Mouse (Mus musculus): ENCODE data around the gene Prkar1a. TPM values are rescaled to one million over a fixed set of nuclear protein-coding genes. Genes with fewer than 3 reads are reported as not detected.
"Not testable (repeated sequence)": the region's sequence is repeated elsewhere in the genome, so short reads cannot be mapped to it uniquely, and the experiment has no call there.

Prkar1a gene
- polyA plus RNA-seq, 1 experiment from 2014 or later, result 506 TPM

DNA sequence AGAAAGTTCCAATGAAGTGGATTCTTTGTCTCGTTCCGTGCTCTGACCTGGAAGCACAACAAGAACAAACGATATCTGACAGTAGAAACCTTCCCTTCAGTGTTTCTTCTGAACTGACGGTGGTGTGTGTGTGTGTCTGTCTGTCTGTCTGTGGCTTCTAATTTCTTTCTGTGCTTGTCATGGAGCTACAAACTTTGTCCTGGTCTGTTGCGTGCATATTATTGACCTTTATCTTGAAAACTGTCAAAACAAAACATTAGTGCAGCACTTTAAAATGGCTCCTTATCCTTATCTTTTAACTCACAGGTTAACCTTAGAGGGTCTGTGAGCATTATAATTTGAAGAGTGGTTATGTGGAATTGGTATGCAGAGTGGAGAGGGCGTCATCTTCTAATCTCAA is 3.3 kb downstream of the Prkar1a start:
- no peak for ATAC-seq (ENCODE audit: low read depth)
- Histone ChIP-seq H3K27ac (ENCODE audit: low read depth, low read length) (no peak overlapping the region), H3K4me2 (ENCODE audit: low read depth, low read length) (peak overlapping the region; percentile 92), H3K4me3 (ENCODE audit: low read depth, low read length) (peak overlapping the region; percentile 93), H3K4me1 (ENCODE audit: control insufficient read depth, insufficient read depth, low read length) (peaks cover 26% of the 10 kb centered on the region), H3K9ac (replicated peaks; ENCODE audit: low read depth, low read length) (peak overlapping the region; percentile 93; the same call in 1 of the 2 replicates), H3K36me3 (ENCODE audit: control insufficient read depth, insufficient read depth, low read length) (peaks cover 14% of the 10 kb centered on the region), H3K27me3 (ENCODE audit: control insufficient read depth, insufficient read depth, low read length) (no peaks in the 10 kb centered on the region), H3K9me3 (ENCODE audit: control insufficient read depth, low read length) (no peaks in the 10 kb centered on the region)
- 48% methylated on average over 6 of the region's 6 CpGs for WGBS

GRCm38 (mm10) chr11:109653201-109653600 is 4.0 kb downstream of the Prkar1a start:
- no peak for ATAC-seq (ENCODE audit: low read depth)
- H3K27ac ChIP-seq (ENCODE audit: low read depth, low read length), result no peak overlapping the region; the same call in 1 of the 2 replicates
- H3K4me3 ChIP-seq (ENCODE audit: low read depth, low read length), result peak overlapping the region; percentile 93; the same call in 1 of the 2 replicates
- H3K9ac ChIP-seq (replicated peaks; ENCODE audit: low read depth, low read length), result 0 out of 2 replicates have a peak overlapping the region, but pooled peaks have one; percentile 8
- no peaks in the 10 kb centered on the region for H3K27me3 ChIP-seq (ENCODE audit: control insufficient read depth, insufficient read depth, low read length)
- no peaks in the 10 kb centered on the region for H3K9me3 ChIP-seq (ENCODE audit: control insufficient read depth, low read length)
- peaks cover 14% of the 10 kb centered on the region for H3K36me3 ChIP-seq (ENCODE audit: control insufficient read depth, insufficient read depth, low read length)
- peak overlapping the region; percentile 92 for H3K4me2 ChIP-seq (ENCODE audit: low read depth, low read length)
- peaks cover 26% of the 10 kb centered on the region for H3K4me1 ChIP-seq (ENCODE audit: control insufficient read depth, insufficient read depth, low read length)
- WGBS, result 62% methylated on average over 8 of the region's 8 CpGs

GRCm38 (mm10) chr11:109654581-109654980 is 5.4 kb downstream of the Prkar1a start:
- no peaks in the 10 kb centered on the region for H3K27me3 ChIP-seq (ENCODE audit: control insufficient read depth, insufficient read depth, low read length)
- no peak overlapping the region for H3K4me2 ChIP-seq (ENCODE audit: low read depth, low read length)
- peaks cover 23% of the 10 kb centered on the region for H3K4me1 ChIP-seq (ENCODE audit: control insufficient read depth, insufficient read depth, low read length)
- H3K36me3 ChIP-seq (ENCODE audit: control insufficient read depth, insufficient read depth, low read length), result peaks cover 17% of the 10 kb centered on the region
- H3K9me3 ChIP-seq (ENCODE audit: control insufficient read depth, low read length), result no peaks in the 10 kb centered on the region
- no peak overlapping the region for H3K27ac ChIP-seq (ENCODE audit: low read depth, low read length)
- no peak for ATAC-seq (ENCODE audit: low read depth)
- no peak overlapping the region for H3K9ac ChIP-seq (replicated peaks; ENCODE audit: low read depth, low read length)
- H3K4me3 ChIP-seq (ENCODE audit: low read depth, low read length), result no peak overlapping the region
- WGBS, result 88% methylated on average over 6 of the region's 6 CpGs

- no peak overlapping the region for H3K9ac ChIP-seq (replicated peaks; ENCODE audit: low read depth, low read length)
- H3K27me3 ChIP-seq (ENCODE audit: control insufficient read depth, insufficient read depth, low read length), result no peaks in the 10 kb centered on the region
- peaks cover 24% of the 10 kb centered on the region for H3K36me3 ChIP-seq (ENCODE audit: control insufficient read depth, insufficient read depth, low read length)
- ATAC-seq (ENCODE audit: low read depth), result no peak
- 95% methylated on average over 7 of the region's 7 CpGs for WGBS
- H3K4me3 ChIP-seq (ENCODE audit: low read depth, low read length), result no peak overlapping the region
- H3K4me1 ChIP-seq (ENCODE audit: control insufficient read depth, insufficient read depth, low read length), result peaks cover 21% of the 10 kb centered on the region
- H3K9me3 ChIP-seq (ENCODE audit: control insufficient read depth, low read length), result no peaks in the 10 kb centered on the region
- H3K27ac ChIP-seq (ENCODE audit: low read depth, low read length), result no peak overlapping the region
- H3K4me2 ChIP-seq (ENCODE audit: low read depth, low read length), result no peak overlapping the region
Observed at GRCm38 (mm10) chr11:109656232-109656631, 7.0 kb downstream of the Prkar1a start.

GRCm38 (mm10) chr11:109660526-109660925 is 11.3 kb downstream of the Prkar1a start:
- not testable (repeated sequence) for H3K4me2 ChIP-seq (ENCODE audit: low read depth, low read length); ATAC-seq (ENCODE audit: low read depth); H3K4me1 ChIP-seq (ENCODE audit: control insufficient read depth, insufficient read depth, low read length); H3K4me3 ChIP-seq (ENCODE audit: low read depth, low read length); H3K9me3 ChIP-seq (ENCODE audit: control insufficient read depth, low read length); H3K27me3 ChIP-seq (ENCODE audit: control insufficient read depth, insufficient read depth, low read length); H3K27ac ChIP-seq (ENCODE audit: low read depth, low read length); H3K9ac ChIP-seq (replicated peaks; ENCODE audit: low read depth, low read length)
- H3K36me3 ChIP-seq (ENCODE audit: control insufficient read depth, insufficient read depth, low read length), result peaks cover 53% of the 10 kb centered on the region
- 87% methylated on average over 8 of the region's 8 CpGs for WGBS

GRCm38 (mm10) chr11:109664293-109664692 is 15.1 kb downstream of the Prkar1a start:
- Histone ChIP-seq H3K27me3 (ENCODE audit: control insufficient read depth, insufficient read depth, low read length) (no peaks in the 10 kb centered on the region), H3K4me1 (ENCODE audit: control insufficient read depth, insufficient read depth, low read length) (no peaks in the 10 kb centered on the region), H3K4me2 (ENCODE audit: low read depth, low read length) (no peak overlapping the region), H3K4me3 (ENCODE audit: low read depth, low read length) (no peak overlapping the region), H3K9me3 (ENCODE audit: control insufficient read depth, low read length) (no peaks in the 10 kb centered on the region), H3K27ac (ENCODE audit: low read depth, low read length) (no peak overlapping the region), H3K36me3 (ENCODE audit: control insufficient read depth, insufficient read depth, low read length) (peaks cover 76% of the 10 kb centered on the region), H3K9ac (replicated peaks; ENCODE audit: low read depth, low read length) (no peak overlapping the region)
- 90% methylated on average over 13 of the region's 13 CpGs for WGBS
- no peak for ATAC-seq (ENCODE audit: low read depth)

- Histone ChIP-seq H3K4me1 (ENCODE audit: control insufficient read depth, insufficient read depth, low read length) (no peaks in the 10 kb centered on the region), H3K27ac (ENCODE audit: low read depth, low read length) (no peak overlapping the region), H3K9me3 (ENCODE audit: control insufficient read depth, low read length) (no peaks in the 10 kb centered on the region), H3K4me2 (ENCODE audit: low read depth, low read length) (no peak overlapping the region), H3K27me3 (ENCODE audit: control insufficient read depth, insufficient read depth, low read length) (no peaks in the 10 kb centered on the region), H3K4me3 (ENCODE audit: low read depth, low read length) (no peak overlapping the region), H3K9ac (replicated peaks; ENCODE audit: low read depth, low read length) (no peak overlapping the region), H3K36me3 (ENCODE audit: control insufficient read depth, insufficient read depth, low read length) (peaks cover 77% of the 10 kb centered on the region)
- WGBS, result 89% methylated on average over 6 of the region's 6 CpGs
- no peak for ATAC-seq (ENCODE audit: low read depth)
Observed at GRCm38 (mm10) chr11:109665424-109665823, 16.2 kb downstream of the Prkar1a start.

DNA sequence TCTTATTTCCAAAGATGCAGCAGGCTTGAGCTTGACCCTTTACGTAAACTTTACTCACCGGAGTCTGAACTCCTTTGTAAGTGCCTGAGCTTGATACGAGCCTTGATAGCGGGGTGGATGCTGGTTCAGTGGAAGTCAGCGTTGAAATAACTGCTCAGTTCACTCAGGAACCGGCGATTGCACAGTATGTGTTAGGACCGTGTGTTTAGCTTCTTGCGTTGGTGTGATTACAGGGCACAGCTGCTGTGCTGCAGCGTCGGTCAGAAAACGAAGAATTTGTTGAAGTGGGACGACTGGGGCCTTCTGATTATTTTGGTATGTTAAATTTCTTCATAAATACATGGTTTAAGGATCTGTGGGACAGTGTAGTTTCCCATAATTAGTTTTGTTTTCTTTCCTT is 17.2 kb downstream of the Prkar1a start:
- no peaks in the 10 kb centered on the region for H3K4me1 ChIP-seq (ENCODE audit: control insufficient read depth, insufficient read depth, low read length)
- 96% methylated on average over 13 of the region's 13 CpGs for WGBS
- no peak for ATAC-seq (ENCODE audit: low read depth)
- H3K27me3 ChIP-seq (ENCODE audit: control insufficient read depth, insufficient read depth, low read length), result no peaks in the 10 kb centered on the region
- no peak overlapping the region for H3K4me2 ChIP-seq (ENCODE audit: low read depth, low read length)
- no peak overlapping the region for H3K27ac ChIP-seq (ENCODE audit: low read depth, low read length)
- no peaks in the 10 kb centered on the region for H3K9me3 ChIP-seq (ENCODE audit: control insufficient read depth, low read length)
- H3K9ac ChIP-seq (replicated peaks; ENCODE audit: low read depth, low read length), result no peak overlapping the region
- H3K4me3 ChIP-seq (ENCODE audit: low read depth, low read length), result no peak overlapping the region
- H3K36me3 ChIP-seq (ENCODE audit: control insufficient read depth, insufficient read depth, low read length), result peaks cover 71% of the 10 kb centered on the region

- H3K4me1 ChIP-seq (ENCODE audit: control insufficient read depth, insufficient read depth, low read length), result no peaks in the 10 kb centered on the region
- H3K4me3 ChIP-seq (ENCODE audit: low read depth, low read length), result no peak overlapping the region
- no peaks in the 10 kb centered on the region for H3K9me3 ChIP-seq (ENCODE audit: control insufficient read depth, low read length)
- no peak for ATAC-seq (ENCODE audit: low read depth)
- 93% methylated on average over 19 of the region's 19 CpGs for WGBS
- no peak overlapping the region for H3K27ac ChIP-seq (ENCODE audit: low read depth, low read length)
- H3K9ac ChIP-seq (replicated peaks; ENCODE audit: low read depth, low read length), result no peak overlapping the region
- peaks cover 61% of the 10 kb centered on the region for H3K36me3 ChIP-seq (ENCODE audit: control insufficient read depth, insufficient read depth, low read length)
- H3K4me2 ChIP-seq (ENCODE audit: low read depth, low read length), result no peak overlapping the region
- no peaks in the 10 kb centered on the region for H3K27me3 ChIP-seq (ENCODE audit: control insufficient read depth, insufficient read depth, low read length)
Observed at GRCm38 (mm10) chr11:109667371-109667770, 18.2 kb downstream of the Prkar1a start.
